Comparison of ENCODE assay signal across 15 mouse cellular contexts in genomic region chr4:96330661-96331380, GRCm38 (mm10). TPM values are rescaled to one million over a fixed set of nuclear protein-coding genes. Genes with fewer than 3 reads are reported as not detected.
DNase-seq lines count a peak whose midpoint lies in the region; ATAC-seq and TF ChIP-seq lines count a peak whose summit lies in the region.
"Not testable (repeated sequence)": the region's sequence is repeated elsewhere in the genome, so short reads cannot be mapped to it uniquely, and the experiment has no call there.
"Had no signal": no experiment of that assay in that cellular context is flagged by ENCODE, and none has a peak within 500 bp of the region (broad histone marks: within the 10 kb centered on the region; RNA-seq: fewer than 3 reads in every experiment).

No protein-coding gene starts in this region.

- H3K4me1 ChIP-seq in embryonic facial prominence, embryonic 14.5 days (ENCODE audit: control insufficient read depth, insufficient read depth, low read length); kidney, embryonic 14.5 days (ENCODE audit: control insufficient read depth, insufficient read depth, low read length): not testable (repeated sequence)

- not testable (repeated sequence) for TF ChIP-seq CTCF in brain, embryonic 14.5 days (IDR thresholded peaks at IDR 0.05; ENCODE audit: borderline replicate concordance, extremely low read depth, insufficient read depth, insufficient read length)

- H3K9ac ChIP-seq in embryonic facial prominence, embryonic 14.5 days (ENCODE audit: low read depth, low read length); kidney, embryonic 14.5 days (ENCODE audit: low read depth, low read length): not testable (repeated sequence)

- 63% methylated on average over 8 of the region's 8 CpGs for WGBS in embryonic facial prominence, embryonic 14.5 days
- WGBS in kidney, embryonic 14.5 days, result 35% methylated on average over 8 of the region's 8 CpGs

- H3K36me3 ChIP-seq in embryonic facial prominence, embryonic 14.5 days (ENCODE audit: control insufficient read depth, insufficient read depth, low read length); kidney, embryonic 14.5 days (ENCODE audit: control insufficient read depth, insufficient read depth, low read length): not testable (repeated sequence)

- not testable (repeated sequence) for H3K27ac ChIP-seq in embryonic facial prominence, embryonic 14.5 days (replicated peaks; ENCODE audit: low read depth, low read length)
- H3K27ac ChIP-seq in kidney, embryonic 14.5 days (ENCODE audit: low read depth, low read length), result peak overlapping the region; percentile 79

- H3K27me3 ChIP-seq in embryonic facial prominence, embryonic 14.5 days (replicated peaks; ENCODE audit: control insufficient read depth, insufficient read depth, low read length); kidney, embryonic 14.5 days (ENCODE audit: control insufficient read depth, insufficient read depth, low read length): not testable (repeated sequence)

- peak; percentile 62; the same call in 1 of the 2 replicates for ATAC-seq in embryonic facial prominence, embryonic 14.5 days (ENCODE audit: low read depth)
- ATAC-seq in kidney, embryonic 14.5 days (ENCODE audit: low FRiP score, low TSS enrichment), result peak; percentile 95

- not testable (repeated sequence) for H3K4me3 ChIP-seq in embryonic facial prominence, embryonic 14.5 days (ENCODE audit: low read depth, low read length); kidney, embryonic 14.5 days (ENCODE audit: low read length)

- H3K9me3 ChIP-seq in embryonic facial prominence, embryonic 14.5 days (ENCODE audit: control insufficient read depth, low read length); kidney, embryonic 14.5 days (ENCODE audit: control insufficient read depth, low read length): not testable (repeated sequence)

- TF ChIP-seq POLR2A in brain, embryonic 14.5 days (IDR thresholded peaks at IDR 0.05; ENCODE audit: borderline replicate concordance, extremely low read depth, insufficient read depth, insufficient read length, poor library complexity, severe bottlenecking), result not testable (repeated sequence)

- H3K4me2 ChIP-seq in embryonic facial prominence, embryonic 14.5 days (ENCODE audit: low read depth, low read length); kidney, embryonic 14.5 days (replicated peaks; ENCODE audit: low read depth, low read length): not testable (repeated sequence)

- peak; percentile 3 for DNase-seq in brain, embryonic 14.5 days (ENCODE audit: low read depth)
- DNase-seq in embryonic facial prominence, embryonic 14.5 days (ENCODE audit: low spot score), result peak; percentile 58
- peak; percentile 90 for DNase-seq in kidney, adult 18-20 months
- DNase-seq in kidney, postnatal 10 days, result peak; percentile 83
- DNase-seq in kidney, postnatal 4 days, result peak; percentile 70 to 84
- peak; percentile 22 for DNase-seq in ovary, postnatal 36 days (ENCODE audit: low spot score)

RNA-seq across cellular contexts. Expression of gene Cyp2j11, which starts 17.6 kb away (rescaled TPM):
- not detected in 2 replicates for polyA plus RNA-seq in brain, embryonic 14.5 days (2012; rRNA removed)
- polyA plus RNA-seq in embryonic facial prominence, embryonic 14.5 days (2014; fragmentation: Nextera tagmentation; extraction: Ambion mirVana), result not detected in 2 replicates
- polyA plus RNA-seq in kidney, embryonic 14.5 days (2014; fragmentation: Nextera tagmentation; extraction: Ambion mirVana), result 0.74 and 0.83 TPM in 2 replicates
- polyA plus RNA-seq: activated CD4-positive, CD25-positive, alpha-beta regulatory T cell, adult 4 months; C2C12; forebrain, embryonic 12.5 days; forebrain, embryonic 16.5 days; frontal cortex, adult 2 months; heart, embryonic 10.5 days; heart, embryonic 14.5 days; hindbrain, embryonic 12.5 days had no signal

Comparison
In these comparisons a context has a peak if more than half of its experiments do, and no peak if none do; other contexts are left out.
1. DNase-seq: peak in every context shown above with its lines; median percentile 90 in kidney, adult 18-20 months; 83 in kidney, postnatal 10 days; 77 in kidney, postnatal 4 days; 58 in embryonic facial prominence, embryonic 14.5 days; 22 in ovary, postnatal 36 days; 3 in brain, embryonic 14.5 days.